Mouse (Mus musculus) hindbrain, postnatal 0 days (tissue): Measurements from ENCODE around the gene Nudt16l1. TPM values are rescaled to one million over a fixed set of nuclear protein-coding genes. Genes with fewer than 3 reads are reported as not detected.

Experiments
- ATAC-seq: fragments of 200-750 bp; cut with Nextera tagmentation; 2 replicates; pipeline ENCODE4 v1.8.0; 2017; ENCODE audit warnings: mild to moderate bottlenecking, moderate TSS enrichment, moderate library complexity
- DNase-seq: peaks from one replicate; pipeline ENCODE4 v3.0.0-alpha.2; 2015; ENCODE audit warnings: low spot score
- H3K27ac ChIP-seq: fragments of 300-500 bp; sonication (generic); 2 replicates; pipeline ENCODE4 v1.5.1; 2014; ENCODE audit warnings: mild to moderate bottlenecking
- H3K27me3 ChIP-seq: fragments of 300-500 bp; sonication (generic); 2 replicates; pipeline ENCODE4 v1.6.1; 2014; ENCODE audit warnings: low read length, mixed read lengths; ENCODE audit not compliant: insufficient read depth
- H3K36me3 ChIP-seq: fragments of 300-500 bp; sonication (generic); 2 replicates; pipeline ENCODE4 v1.6.1; 2014; ENCODE audit warnings: low read length, mixed read lengths; ENCODE audit not compliant: insufficient read depth
- H3K4me1 ChIP-seq: fragments of 300-500 bp; sonication (generic); 2 replicates; pipeline ENCODE4 v1.6.1; 2014; ENCODE audit warnings: antibody characterized with exemption, low read length, mixed read lengths; ENCODE audit not compliant: insufficient read depth
- H3K4me2 ChIP-seq: fragments of 300-500 bp; sonication (generic); 2 replicates; pipeline ENCODE4 v1.6.1; 2014; ENCODE audit warnings: low read depth, mild to moderate bottlenecking, low read length, moderate library complexity, mixed read lengths
- H3K4me3 ChIP-seq: fragments of 300-500 bp; sonication (generic); 2 replicates; pipeline ENCODE4 v1.5.1; 2014; ENCODE audit warnings: low read length
- H3K9ac ChIP-seq: fragments of 300-500 bp; sonication (generic); replicated peaks from 2 replicates; pipeline ENCODE4 v1.6.1; 2014; ENCODE audit warnings: mild to moderate bottlenecking, low read length, moderate library complexity, mixed read lengths
- H3K9me3 ChIP-seq: fragments of 300-500 bp; sonication (generic); 2 replicates; pipeline ENCODE4 v1.6.1; 2016; ENCODE audit warnings: low read length, mixed read lengths
- CTCF ChIP-seq: IDR thresholded peaks from 2 replicates; pipeline ENCODE4 v1.5.1; 2016; ENCODE audit warnings: antibody characterized with exemption, control low read depth, low read depth
- WGBS: fragments of 180-500 bp; shearing (Covaris S2); extraction: QIAGEN DNeasy Blood & Tissue Kit; methylation state at CpG from one replicate; pipeline ENCODE4 v1.1.7; 2014; 5-methylcytosine and 5-hydroxymethylcytosine counted together
- polyA plus RNA-seq: library from polyadenylated mRNA; unstranded; fragments of >200 nt; fragmentation: Nextera tagmentation; extraction: Ambion mirVana; gene quantifications from 2 replicates; pipeline ENCODE4 v1.2.1, GENCODE M21; 2015
- total RNA-seq: library from RNA; depleted of rRNA; stranded (reverse); fragments of >200 nt; gene quantifications from 2 replicates; pipeline ENCODE4 v1.2.3, GENCODE M21; 2014

Gene Nudt16l1
- total and polyA plus RNA-seq, 2 experiments from 2014 or later, result 43.0 to 119 TPM

- H3K4me2 ChIP-seq, result no peak overlapping the region
- peaks cover 9% of the 10 kb centered on the region for H3K36me3 ChIP-seq
- H3K27me3 ChIP-seq, result no peaks in the 10 kb centered on the region
- ATAC-seq, result no peak
- no peak overlapping the region for H3K4me3 ChIP-seq
- H3K4me1 ChIP-seq, result no peaks in the 10 kb centered on the region
- no peak overlapping the region for H3K27ac ChIP-seq
- no peaks in the 10 kb centered on the region for H3K9me3 ChIP-seq
- DNase-seq, result no peak
- TF ChIP-seq CTCF, result no peak
- no peak overlapping the region for H3K9ac ChIP-seq
Observed at GRCm38 (mm10) chr16:4906559-4906958, 32.0 kb upstream of the Nudt16l1 start.

DNA sequence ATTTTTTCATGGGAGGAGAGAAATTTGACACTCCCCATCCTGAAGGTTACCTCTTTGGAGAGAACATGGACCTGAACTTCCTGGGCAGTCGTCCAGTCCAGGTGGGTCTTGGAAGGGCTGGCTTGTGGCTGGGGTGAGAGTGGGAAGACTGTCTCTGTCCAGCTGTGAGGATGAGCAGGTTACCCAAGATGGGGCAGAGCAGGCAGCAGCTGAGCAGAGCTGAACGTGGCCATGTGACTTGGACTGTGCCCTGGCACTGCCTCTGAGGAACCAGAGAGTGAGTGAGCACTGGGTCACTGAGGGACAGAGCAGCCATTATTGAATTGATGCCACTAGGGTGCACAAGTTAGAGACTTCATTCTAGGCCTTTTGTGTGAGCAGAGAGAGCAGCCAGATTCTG is 31.2 kb upstream of the Nudt16l1 start:
- H3K9me3 ChIP-seq, result no peaks in the 10 kb centered on the region
- H3K27ac ChIP-seq, result 0 out of 2 replicates have a peak overlapping the region, but pooled peaks have one; percentile 26

GRCm38 (mm10) chr16:4907972-4908371 is 30.6 kb upstream of the Nudt16l1 start:
- Histone ChIP-seq H3K9ac (no peak overlapping the region), H3K27ac (no peak overlapping the region), H3K36me3 (peaks cover 15% of the 10 kb centered on the region), H3K4me2 (no peak overlapping the region), H3K4me3 (no peak overlapping the region), H3K9me3 (no peaks in the 10 kb centered on the region), H3K27me3 (no peaks in the 10 kb centered on the region), H3K4me1 (no peaks in the 10 kb centered on the region)
- no peak for DNase-seq
- no peak for ATAC-seq
- TF ChIP-seq CTCF, result no peak
- WGBS, result 54% methylated on average over 5 of the region's 5 CpGs

More for the DNA sequence above, 31.2 kb upstream of the Nudt16l1 start:
- WGBS, result 72% methylated on average over 2 of the region's 2 CpGs
- no peaks in the 10 kb centered on the region for H3K4me1 ChIP-seq
- H3K27me3 ChIP-seq, result no peaks in the 10 kb centered on the region
- H3K4me3 ChIP-seq, result no peak overlapping the region
- TF ChIP-seq CTCF, result no peak
- H3K4me2 ChIP-seq, result no peak overlapping the region
- no peak overlapping the region for H3K9ac ChIP-seq
- DNase-seq, result peak; percentile 32
- peaks cover 15% of the 10 kb centered on the region for H3K36me3 ChIP-seq
- ATAC-seq, result peak; percentile 42; the same call in 1 of the 2 replicates

DNA sequence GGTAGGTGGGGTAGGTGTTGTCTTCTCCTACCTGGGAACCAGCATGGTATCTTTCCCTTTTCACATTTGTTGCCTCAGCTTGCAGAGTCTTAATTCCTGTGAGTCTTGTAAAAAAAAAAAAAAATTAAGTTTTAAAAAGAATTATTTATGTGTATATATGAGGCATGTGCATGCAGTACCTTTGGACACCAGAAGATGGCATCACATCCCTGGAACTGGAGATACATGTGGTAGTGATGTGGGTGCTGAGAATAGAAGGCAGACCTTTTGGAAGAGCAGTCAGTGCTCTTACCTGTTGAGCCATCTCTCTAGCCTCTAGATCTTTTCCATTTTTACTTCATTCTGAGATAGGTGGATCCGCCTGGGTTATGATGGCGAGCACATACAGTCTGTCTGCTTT is 28.8 kb upstream of the Nudt16l1 start:
- TF ChIP-seq CTCF, result peak; percentile 58

GRCm38 (mm10) chr16:4910758-4911157 is 27.8 kb upstream of the Nudt16l1 start:
- no peaks in the 10 kb centered on the region for H3K27me3 ChIP-seq
- H3K36me3 ChIP-seq, result peaks cover 26% of the 10 kb centered on the region
- TF ChIP-seq CTCF, result no peak
- no peak overlapping the region for H3K4me2 ChIP-seq
- WGBS, result 96% methylated on average over 8 of the region's 8 CpGs
- no peaks in the 10 kb centered on the region for H3K4me1 ChIP-seq
- no peak overlapping the region for H3K27ac ChIP-seq
- H3K9me3 ChIP-seq, result no peaks in the 10 kb centered on the region
- H3K9ac ChIP-seq, result no peak overlapping the region
- ATAC-seq (no peak), DNase-seq (no peak)
- no peak overlapping the region for H3K4me3 ChIP-seq

More for the DNA sequence above, 28.8 kb upstream of the Nudt16l1 start:
- H3K4me1 ChIP-seq, result no peaks in the 10 kb centered on the region
- no peak overlapping the region for H3K4me3 ChIP-seq
- WGBS, result 98% methylated on average over 2 of the region's 2 CpGs
- DNase-seq (no peak), ATAC-seq (no peak)
- no peak overlapping the region for H3K4me2 ChIP-seq
- H3K36me3 ChIP-seq, result peaks cover 19% of the 10 kb centered on the region
- H3K27ac ChIP-seq, result no peak overlapping the region
- no peaks in the 10 kb centered on the region for H3K9me3 ChIP-seq
- no peaks in the 10 kb centered on the region for H3K27me3 ChIP-seq
- no peak overlapping the region for H3K9ac ChIP-seq

GRCm38 (mm10) chr16:4912074-4912648 is 26.4 kb upstream of the Nudt16l1 start:
- Histone ChIP-seq H3K4me2 (no peak overlapping the region), H3K9ac (no peak overlapping the region), H3K36me3 (peaks cover 40% of the 10 kb centered on the region), H3K4me3 (no peak overlapping the region), H3K27ac (no peak overlapping the region), H3K9me3 (no peaks in the 10 kb centered on the region), H3K27me3 (no peaks in the 10 kb centered on the region), H3K4me1 (no peaks in the 10 kb centered on the region)
- TF ChIP-seq CTCF, result no peak
- ATAC-seq (no peak), DNase-seq (no peak)
- 86% methylated on average over 9 of the region's 10 CpGs for WGBS
